Mouse (Mus musculus) heart, embryonic 12.5 days (tissue): ENCODE measurements around the gene Mgat5. TPM values are rescaled to one million over a fixed set of nuclear protein-coding genes. Genes with fewer than 3 reads are reported as not detected.

Experiments used
- ATAC-seq: fragments of 200-750 bp; cut with Nextera tagmentation; 2 replicates; pipeline ENCODE4 v1.8.0; 2017; ENCODE audit warnings: moderate TSS enrichment, moderate library complexity; ENCODE audit not compliant: insufficient number of reproducible peaks, low FRiP score
- H3K27ac ChIP-seq: fragments of 300-500 bp; sonication (generic); 2 replicates; pipeline ENCODE4 v1.5.1; 2016; ENCODE audit warnings: mild to moderate bottlenecking, moderate library complexity; ENCODE audit not compliant: poor library complexity, severe bottlenecking
- H3K27me3 ChIP-seq: fragments of 300-500 bp; sonication (generic); replicated peaks from 2 replicates; pipeline ENCODE4 v1.6.1; 2016; ENCODE audit warnings: mild to moderate bottlenecking, moderate library complexity
- H3K36me3 ChIP-seq: fragments of 300-500 bp; sonication (generic); 2 replicates; pipeline ENCODE4 v1.6.1; 2016; ENCODE audit warnings: mild to moderate bottlenecking, moderate library complexity
- H3K4me1 ChIP-seq: fragments of 300-500 bp; sonication (generic); replicated peaks from 2 replicates; pipeline ENCODE4 v1.6.1; 2016; ENCODE audit warnings: mild to moderate bottlenecking
- H3K4me2 ChIP-seq: fragments of 300-500 bp; sonication (generic); 2 replicates; pipeline ENCODE4 v1.6.1; 2016; ENCODE audit warnings: mild to moderate bottlenecking, moderate library complexity
- H3K4me3 ChIP-seq: fragments of 300-500 bp; sonication (generic); 2 replicates; pipeline ENCODE4 v1.5.1; 2016; ENCODE audit warnings: mild to moderate bottlenecking
- H3K9ac ChIP-seq: fragments of 300-500 bp; sonication (generic); 2 replicates; pipeline ENCODE4 v1.6.1; 2016; ENCODE audit warnings: mild to moderate bottlenecking, moderate library complexity
- H3K9me3 ChIP-seq: fragments of 300-500 bp; sonication (generic); replicated peaks from 2 replicates; pipeline ENCODE4 v1.6.1; 2016; ENCODE audit warnings: mild to moderate bottlenecking, moderate library complexity
- WGBS: fragments of 180-500 bp; shearing (Covaris S2); methylation state at CpG from one replicate; pipeline ENCODE4 v1.1.7; 2016; 5-methylcytosine and 5-hydroxymethylcytosine counted together
- polyA plus RNA-seq: library from polyadenylated mRNA; unstranded; fragments of >200 nt; fragmentation: Nextera tagmentation; extraction: Ambion mirVana; gene quantifications from 2 replicates; pipeline ENCODE4 v1.2.1, GENCODE M21; 2016

Gene Mgat5
- polyA plus RNA-seq, 1 experiment from 2014 or later = 4.3 TPM

DNA sequence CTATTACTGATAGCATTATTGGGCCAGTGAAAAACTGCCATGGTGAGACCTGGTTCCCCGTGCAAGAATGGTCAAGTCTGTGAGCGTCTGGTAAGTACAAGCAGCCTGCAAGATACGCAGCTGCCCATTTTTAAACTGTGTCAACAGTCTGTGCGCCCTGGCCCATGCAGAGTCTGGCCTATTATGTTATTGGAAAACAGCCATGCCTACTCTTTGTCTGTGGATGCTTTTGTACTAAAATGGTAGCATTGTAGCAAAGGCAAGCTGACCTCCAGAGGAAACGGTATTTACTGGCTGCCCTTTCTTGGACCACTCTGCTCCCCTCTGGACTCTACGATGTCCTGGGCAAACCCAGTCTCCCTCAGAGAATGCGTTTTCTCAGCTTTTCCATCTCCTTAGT, 209.7 kb downstream of the Mgat5 start:
- 84% methylated on average over 7 of the region's 7 CpGs for WGBS
- Histone ChIP-seq H3K4me2 (no peak overlapping the region), H3K27ac (no peak overlapping the region), H3K9ac (no peak overlapping the region), H3K9me3 (peaks cover 5% of the 10 kb centered on the region; the same call in 1 of the 2 replicates), H3K4me1 (peaks cover 28% of the 10 kb centered on the region), H3K36me3 (peaks cover 34% of the 10 kb centered on the region), H3K27me3 (no peaks in the 10 kb centered on the region), H3K4me3 (no peak overlapping the region)
- no peak for ATAC-seq

GRCm38 (mm10) chr1:127415896-127416295, 211.1 kb downstream of the Mgat5 start:
- Histone ChIP-seq H3K4me1 (peaks cover 29% of the 10 kb centered on the region), H3K4me3 (no peak overlapping the region), H3K4me2 (no peak overlapping the region), H3K9ac (no peak overlapping the region), H3K27me3 (no peaks in the 10 kb centered on the region), H3K36me3 (peaks cover 34% of the 10 kb centered on the region), H3K27ac (no peak overlapping the region), H3K9me3 (peaks cover 5% of the 10 kb centered on the region; the same call in 1 of the 2 replicates)
- no peak for ATAC-seq
- WGBS = 80% methylated on average over 1 of the region's 1 CpGs

DNA sequence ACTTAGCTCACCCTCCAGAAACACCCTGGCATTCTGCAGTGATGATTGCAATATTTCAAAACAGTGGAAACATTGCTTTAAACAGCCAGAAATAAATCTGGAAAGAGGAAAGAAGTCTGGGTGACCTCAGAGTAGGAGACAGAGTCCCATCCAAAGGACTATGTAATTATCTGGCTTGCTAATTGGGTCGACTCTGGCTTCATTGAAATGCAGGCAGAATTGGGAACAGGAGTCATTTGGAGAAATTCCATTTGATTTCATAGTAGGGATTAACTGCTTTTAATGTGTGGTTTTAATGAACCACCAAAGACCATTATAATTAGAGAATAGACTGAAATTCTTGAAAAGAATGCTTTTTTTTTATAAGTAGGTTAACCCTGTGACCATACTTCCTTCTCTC, 212.2 kb downstream of the Mgat5 start:
- H3K4me3 ChIP-seq = no peak overlapping the region
- ATAC-seq = no peak
- peaks cover 29% of the 10 kb centered on the region for H3K4me1 ChIP-seq
- H3K27me3 ChIP-seq = no peaks in the 10 kb centered on the region
- no peak overlapping the region for H3K9ac ChIP-seq
- H3K27ac ChIP-seq = no peak overlapping the region
- 72% methylated on average over 1 of the region's 1 CpGs for WGBS
- no peak overlapping the region for H3K4me2 ChIP-seq
- H3K9me3 ChIP-seq = peaks cover 5% of the 10 kb centered on the region; the same call in 1 of the 2 replicates
- H3K36me3 ChIP-seq = peaks cover 32% of the 10 kb centered on the region

DNA sequence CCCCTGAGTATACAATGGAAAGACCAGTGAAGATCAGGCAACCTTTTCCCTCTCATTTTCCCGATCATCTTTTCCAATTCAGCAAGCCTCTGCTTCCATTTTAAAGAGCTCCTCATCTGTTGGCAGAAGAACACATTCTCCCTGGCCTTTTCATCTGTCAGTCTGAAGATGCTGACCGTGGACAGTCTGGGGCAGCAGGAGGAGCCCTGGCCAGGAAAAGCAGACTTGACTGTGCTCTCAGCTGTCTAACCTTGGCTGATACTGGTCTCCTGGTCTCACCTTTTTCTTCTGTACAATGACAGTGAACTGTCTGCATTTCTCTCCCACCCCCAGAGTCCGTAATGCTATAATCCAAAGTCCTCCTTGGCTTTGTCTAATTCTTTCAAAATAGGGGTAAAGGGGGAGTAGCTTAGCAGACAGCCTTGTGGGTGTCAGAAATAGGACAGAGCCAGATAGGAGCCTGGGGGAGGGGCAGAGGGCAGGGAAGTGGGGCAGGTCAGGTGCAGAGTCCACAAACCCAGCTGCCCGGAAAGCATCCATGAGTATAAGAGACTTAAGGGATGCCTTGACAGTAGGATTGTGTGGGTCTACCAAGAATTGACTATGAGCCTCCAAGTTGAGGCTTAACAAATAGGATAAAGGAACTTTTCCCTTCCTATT, 214.2 kb downstream of the Mgat5 start:
- no peak overlapping the region for H3K27ac ChIP-seq
- H3K9me3 ChIP-seq = peaks cover 5% of the 10 kb centered on the region; the same call in 1 of the 2 replicates
- no peak overlapping the region for H3K9ac ChIP-seq
- no peak overlapping the region for H3K4me3 ChIP-seq
- peaks cover 29% of the 10 kb centered on the region for H3K4me1 ChIP-seq
- ATAC-seq = peak; percentile 25; the same call in 1 of the 2 replicates
- H3K4me2 ChIP-seq = no peak overlapping the region
- no peaks in the 10 kb centered on the region for H3K27me3 ChIP-seq
- H3K36me3 ChIP-seq = peaks cover 19% of the 10 kb centered on the region
- WGBS = 79% methylated on average over 4 of the region's 4 CpGs

GRCm38 (mm10) chr1:127419581-127419980, 214.8 kb downstream of the Mgat5 start:
- no peak overlapping the region for H3K4me2 ChIP-seq
- no peak overlapping the region for H3K27ac ChIP-seq
- ATAC-seq = no peak
- WGBS = 72% methylated on average over 7 of the region's 7 CpGs
- no peak overlapping the region for H3K9ac ChIP-seq
- H3K36me3 ChIP-seq = peaks cover 17% of the 10 kb centered on the region
- H3K27me3 ChIP-seq = no peaks in the 10 kb centered on the region
- H3K9me3 ChIP-seq = peaks cover 5% of the 10 kb centered on the region; the same call in 1 of the 2 replicates
- H3K4me3 ChIP-seq = no peak overlapping the region
- peaks cover 33% of the 10 kb centered on the region for H3K4me1 ChIP-seq

GRCm38 (mm10) chr1:127420383-127420782, 215.6 kb downstream of the Mgat5 start:
- Histone ChIP-seq H3K4me3 (no peak overlapping the region), H3K4me2 (no peak overlapping the region), H3K36me3 (peaks cover 10% of the 10 kb centered on the region), H3K4me1 (peaks cover 35% of the 10 kb centered on the region), H3K9ac (no peak overlapping the region), H3K27me3 (no peaks in the 10 kb centered on the region), H3K9me3 (peaks cover 5% of the 10 kb centered on the region; the same call in 1 of the 2 replicates), H3K27ac (no peak overlapping the region)
- no peak for ATAC-seq
- 49% methylated on average over 13 of the region's 13 CpGs for WGBS

DNA sequence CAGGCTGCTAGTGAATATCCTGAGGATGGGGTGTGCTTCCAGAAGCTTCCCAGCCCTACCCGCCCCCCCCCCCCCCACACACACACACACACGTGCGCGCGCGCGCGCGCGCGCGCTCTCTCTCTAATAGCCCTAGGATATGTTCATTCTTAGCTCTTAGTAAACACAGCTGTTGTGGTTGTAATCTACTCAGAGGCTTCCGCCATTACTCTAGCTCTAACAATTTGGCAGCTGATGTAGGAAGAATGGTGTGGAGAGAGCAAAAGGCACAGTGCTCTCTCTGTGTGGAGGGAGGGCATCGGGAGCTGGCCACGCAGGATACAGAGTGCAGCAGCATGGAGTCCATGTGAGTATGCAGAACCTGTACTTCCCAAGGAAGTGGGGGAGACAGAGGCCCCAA, 216.0 kb downstream of the Mgat5 start:
- H3K9me3 ChIP-seq = peaks cover 5% of the 10 kb centered on the region; the same call in 1 of the 2 replicates
- peaks cover 7% of the 10 kb centered on the region for H3K36me3 ChIP-seq
- H3K9ac ChIP-seq = no peak overlapping the region
- ATAC-seq = no peak
- peaks cover 31% of the 10 kb centered on the region for H3K4me1 ChIP-seq
- H3K27me3 ChIP-seq = no peaks in the 10 kb centered on the region
- no peak overlapping the region for H3K4me2 ChIP-seq
- H3K27ac ChIP-seq = no peak overlapping the region
- no peak overlapping the region for H3K4me3 ChIP-seq
- WGBS = 78% methylated on average over 12 of the region's 15 CpGs

DNA sequence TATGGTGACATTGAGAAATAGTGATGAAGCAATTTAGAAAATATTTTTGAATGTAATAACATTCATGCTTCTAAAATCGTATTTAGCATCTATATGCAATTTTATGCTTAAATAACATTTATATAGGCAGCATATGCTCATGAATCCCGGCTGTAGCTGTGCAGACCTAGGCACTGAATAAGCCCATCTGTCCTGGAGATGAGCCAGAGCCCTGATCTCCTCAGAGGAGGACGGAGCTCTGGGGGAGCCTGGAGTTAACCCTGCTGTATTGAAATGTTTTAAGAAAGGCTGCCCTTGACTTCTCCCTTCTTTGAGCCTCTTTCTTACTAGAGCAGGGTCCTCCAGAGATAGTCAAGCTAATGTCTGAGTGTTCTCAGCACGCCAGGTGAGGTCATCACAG, 217.8 kb downstream of the Mgat5 start:
- ATAC-seq = no peak
- peaks cover 27% of the 10 kb centered on the region for H3K4me1 ChIP-seq
- H3K9me3 ChIP-seq = peaks cover 3% of the 10 kb centered on the region; the same call in 1 of the 2 replicates
- no peak overlapping the region for H3K4me3 ChIP-seq
- WGBS = 87% methylated on average over 4 of the region's 4 CpGs
- H3K4me2 ChIP-seq = no peak overlapping the region
- H3K9ac ChIP-seq = no peak overlapping the region
- no peak overlapping the region for H3K27ac ChIP-seq
- no peaks in the 10 kb centered on the region for H3K27me3 ChIP-seq
- H3K36me3 ChIP-seq = peaks cover 4% of the 10 kb centered on the region

- 45% methylated on average over 6 of the region's 6 CpGs for WGBS
Measured at GRCm38 (mm10) chr1:127425021-127425532, 220.3 kb downstream of the Mgat5 start.

DNA sequence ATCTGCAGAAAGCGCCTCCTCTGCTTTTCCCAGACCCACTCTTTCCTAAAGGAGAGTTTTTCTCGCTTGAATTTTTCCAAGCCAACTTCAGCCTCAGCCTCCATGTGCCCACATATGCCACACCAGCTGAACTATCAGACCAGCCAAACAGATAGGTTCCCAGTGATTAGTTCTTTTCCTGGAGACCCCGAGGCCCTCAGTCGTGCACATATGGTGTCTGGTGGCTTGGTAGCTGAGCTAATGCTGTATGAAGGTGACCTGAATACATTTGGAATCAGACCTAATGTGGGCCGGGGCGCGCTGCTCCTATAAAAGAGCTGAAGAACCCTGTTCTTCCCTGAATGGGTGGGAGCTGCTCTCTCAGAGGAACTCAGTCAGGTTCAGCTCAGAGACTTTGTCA, 225.5 kb downstream of the Mgat5 start:
- no peak overlapping the region for H3K4me2 ChIP-seq
- WGBS = 81% methylated on average over 7 of the region's 7 CpGs
- H3K27me3 ChIP-seq = no peaks in the 10 kb centered on the region
- ATAC-seq = no peak
- H3K9me3 ChIP-seq = no peaks in the 10 kb centered on the region
- peaks cover 23% of the 10 kb centered on the region for H3K4me1 ChIP-seq
- H3K27ac ChIP-seq = no peak overlapping the region
- H3K36me3 ChIP-seq = no peaks in the 10 kb centered on the region; the same call in 1 of the 2 replicates
- no peak overlapping the region for H3K9ac ChIP-seq
- H3K4me3 ChIP-seq = no peak overlapping the region

More at GRCm38 (mm10) chr1:127425021-127425532, 220.3 kb downstream of the Mgat5 start:
- H3K9ac ChIP-seq = no peak overlapping the region
- ATAC-seq = no peak
- H3K27ac ChIP-seq = no peak overlapping the region
- H3K4me3 ChIP-seq = no peak overlapping the region
- peaks cover 13% of the 10 kb centered on the region; the same call in 1 of the 2 replicates for H3K4me1 ChIP-seq
- H3K9me3 ChIP-seq = no peaks in the 10 kb centered on the region
- H3K27me3 ChIP-seq = no peaks in the 10 kb centered on the region
- no peaks in the 10 kb centered on the region for H3K36me3 ChIP-seq
- no peak overlapping the region for H3K4me2 ChIP-seq

DNA sequence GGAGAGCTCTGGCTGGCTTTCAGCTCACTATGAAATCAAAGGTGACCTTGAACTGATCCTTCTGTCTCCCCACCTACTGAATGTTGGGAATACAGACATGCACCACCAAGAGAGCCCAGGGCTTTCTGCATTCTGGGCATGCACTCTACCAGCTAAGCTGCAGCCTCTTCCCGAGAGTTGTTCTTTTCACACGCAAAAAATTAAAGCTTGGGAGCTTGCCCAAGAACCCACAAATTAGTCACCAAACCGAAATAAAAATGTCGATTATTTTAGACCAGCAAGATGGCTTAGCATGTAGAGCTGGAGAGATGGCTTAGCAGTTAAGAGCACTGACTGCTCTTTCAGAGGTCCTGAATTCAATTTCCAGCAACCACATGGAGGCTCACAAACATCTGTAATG, 230.0 kb downstream of the Mgat5 start:
- H3K4me2 ChIP-seq = no peak overlapping the region
- no peaks in the 10 kb centered on the region for H3K9me3 ChIP-seq
- no peaks in the 10 kb centered on the region for H3K27me3 ChIP-seq
- no peak overlapping the region for H3K4me3 ChIP-seq
- no peak overlapping the region for H3K27ac ChIP-seq
- peaks cover 35% of the 10 kb centered on the region for H3K4me1 ChIP-seq
- 83% methylated on average over 4 of the region's 4 CpGs for WGBS
- no peak overlapping the region for H3K9ac ChIP-seq
- ATAC-seq = no peak
- no peaks in the 10 kb centered on the region; the same call in 1 of the 2 replicates for H3K36me3 ChIP-seq
